Mouse (Mus musculus) kidney, adult 2 months (tissue): ENCODE measurements at regions not wholly inside any gene's neighbourhood (a gene's known extent, or its start where the extent isn't known, plus 50 kb on each side); places are given as distances from the start of the nearest gene placed in this dataset.
A peak's percentile ranks its signal among the peaks of the same experiment; 100 is the strongest.

Source experiments
- DNase-seq: peaks from one replicate; pipeline ENCODE4 v3.0.0; 2021
- H3K27ac ChIP-seq: fragments of 200-500 bp; 2 replicates; pipeline ENCODE4 v1.5.1; 2012; ENCODE audit warnings: low read depth, low read length, control low read depth, inconsistent platforms; ENCODE audit not compliant: insufficient read depth
- H3K27me3 ChIP-seq: fragments of 200-500 bp; replicated peaks from 2 replicates; pipeline ENCODE4 v1.6.1; 2012; ENCODE audit warnings: mild to moderate bottlenecking, moderate library complexity, low read length, inconsistent platforms; ENCODE audit not compliant: control insufficient read depth, insufficient read depth
- H3K36me3 ChIP-seq: fragments of 200-500 bp; 2 replicates; pipeline ENCODE4 v1.6.1; 2012; ENCODE audit warnings: mild to moderate bottlenecking, moderate library complexity, low read length, inconsistent platforms; ENCODE audit not compliant: control insufficient read depth, insufficient read depth
- H3K4me1 ChIP-seq: fragments of 200-500 bp; 2 replicates; pipeline ENCODE4 v1.6.1; 2011; ENCODE audit warnings: low read length; ENCODE audit not compliant: control insufficient read depth, insufficient read depth
- H3K4me3 ChIP-seq: fragments of 200-500 bp; 2 replicates; pipeline ENCODE4 v1.5.1; 2011; ENCODE audit warnings: mild to moderate bottlenecking, low read depth, low read length, control low read depth; ENCODE audit not compliant: insufficient read depth
- CTCF ChIP-seq: fragments of 200-500 bp; conservative IDR thresholded peaks from 2 replicates; pipeline ENCODE4 v1.5.1; 2011; ENCODE audit warnings: low read depth, mild to moderate bottlenecking, control low read depth, low read length, moderate library complexity, mixed read lengths; ENCODE audit not compliant: insufficient read depth, insufficient read length
- POLR2A ChIP-seq: fragments of 200-500 bp; IDR thresholded peaks from one replicate; pipeline ENCODE4 v1.6.1; 2011; ENCODE audit warnings: low read depth, low read length, control low read depth
- WGBS: fragments of 180-500 bp; shearing (Covaris S2); methylation state at CpG from one replicate; pipeline ENCODE4 v1.1.7; 2018; 5-methylcytosine and 5-hydroxymethylcytosine counted together

- 73% methylated on average over 2 of the region's 2 CpGs for WGBS
- Histone ChIP-seq H3K27me3 (no peaks in the 10 kb centered on the region), H3K36me3 (no peaks in the 10 kb centered on the region), H3K4me1 (no peaks in the 10 kb centered on the region), H3K27ac (no peak overlapping the region), H3K4me3 (no peak overlapping the region)
- no peak for DNase-seq
- no peak for TF ChIP-seq POLR2A
- no peak for TF ChIP-seq CTCF
Measured at GRCm38 (mm10) chr14:74019421-74019820, 358.4 kb downstream of the Gm21750 start.

DNA sequence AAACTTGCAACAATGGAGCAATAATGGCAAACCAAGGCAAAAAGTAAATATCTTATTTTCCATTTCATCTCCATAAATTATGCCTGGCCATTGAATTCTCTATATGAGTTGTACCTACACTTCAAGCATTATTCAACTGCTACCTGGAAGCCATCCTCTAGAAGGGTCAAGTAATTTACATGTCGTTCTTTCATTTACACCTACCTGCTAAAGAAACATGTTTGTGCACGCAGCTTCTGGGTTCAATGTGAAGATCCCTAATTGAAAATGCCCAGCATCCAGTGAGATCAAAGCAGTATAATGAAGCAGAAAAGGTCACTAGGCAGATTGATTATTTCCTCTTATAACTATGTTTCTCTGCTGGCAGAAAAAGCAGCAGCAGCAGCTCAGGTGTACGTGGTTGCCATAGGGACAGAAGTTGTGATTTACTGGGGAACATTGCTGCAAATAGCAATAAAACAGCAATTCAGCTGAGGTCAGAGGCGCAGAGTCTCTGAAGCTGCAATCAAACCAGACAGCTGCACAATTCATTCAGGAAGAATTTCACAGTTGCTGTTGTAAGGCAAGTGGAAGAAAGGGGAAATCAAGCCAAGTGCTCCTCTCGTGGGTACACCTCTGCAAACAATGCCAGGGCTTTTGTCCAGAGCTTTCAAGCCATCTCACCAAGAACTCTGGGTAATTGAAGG is 386.1 kb downstream of the Gm21750 start:
- no peak for TF ChIP-seq CTCF
- no peak for TF ChIP-seq POLR2A
- Histone ChIP-seq H3K36me3 (no peaks in the 10 kb centered on the region), H3K4me3 (no peak overlapping the region), H3K4me1 (no peaks in the 10 kb centered on the region), H3K27ac (no peak overlapping the region), H3K27me3 (no peaks in the 10 kb centered on the region; the same call in 1 of the 2 replicates)
- 23% methylated on average over 5 of the region's 5 CpGs for WGBS
- no peak for DNase-seq

DNA sequence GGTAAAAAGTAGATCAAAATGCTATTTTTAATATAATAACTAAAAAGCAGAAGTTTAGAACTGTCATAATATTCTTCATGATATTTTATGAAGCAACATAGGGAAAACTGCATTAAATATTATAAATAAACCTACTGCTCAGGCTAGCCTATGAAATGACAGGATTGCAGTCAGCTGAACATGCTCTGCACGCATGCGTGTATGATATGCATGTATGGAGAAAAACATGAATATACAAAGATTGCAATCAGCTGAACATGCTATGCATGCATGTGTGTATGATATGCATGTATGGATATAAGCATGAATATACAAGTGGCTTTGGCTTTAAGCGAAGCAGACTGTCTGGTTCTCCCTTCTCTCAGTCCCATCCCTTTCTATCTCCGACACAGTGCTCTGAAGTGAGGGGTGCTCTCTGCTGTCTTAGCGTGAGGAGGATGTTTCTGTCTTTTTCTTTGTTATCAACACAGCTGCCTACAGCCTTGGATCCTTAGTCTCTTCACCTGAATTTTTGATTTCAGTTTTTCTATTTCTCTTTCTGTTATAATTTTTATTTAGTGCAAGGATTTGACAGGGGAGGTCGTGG is 386.8 kb downstream of the Gm21750 start:
- WGBS, result 79% methylated on average over 6 of the region's 6 CpGs
- Histone ChIP-seq H3K27ac (no peak overlapping the region), H3K36me3 (no peaks in the 10 kb centered on the region), H3K27me3 (no peaks in the 10 kb centered on the region; the same call in 1 of the 2 replicates), H3K4me3 (no peak overlapping the region), H3K4me1 (no peaks in the 10 kb centered on the region)
- DNase-seq, result no peak
- no peak for TF ChIP-seq CTCF
- no peak for TF ChIP-seq POLR2A

- Histone ChIP-seq H3K4me3 (no peak overlapping the region), H3K27me3 (no peaks in the 10 kb centered on the region; the same call in 1 of the 2 replicates), H3K4me1 (no peaks in the 10 kb centered on the region), H3K27ac (no peak overlapping the region), H3K36me3 (no peaks in the 10 kb centered on the region)
- 72% methylated on average over 3 of the region's 3 CpGs for WGBS
- no peak for DNase-seq
- TF ChIP-seq CTCF (no peak), POLR2A (no peak)
Measured at GRCm38 (mm10) chr14:74048386-74048785, 387.4 kb downstream of the Gm21750 start.

DNA sequence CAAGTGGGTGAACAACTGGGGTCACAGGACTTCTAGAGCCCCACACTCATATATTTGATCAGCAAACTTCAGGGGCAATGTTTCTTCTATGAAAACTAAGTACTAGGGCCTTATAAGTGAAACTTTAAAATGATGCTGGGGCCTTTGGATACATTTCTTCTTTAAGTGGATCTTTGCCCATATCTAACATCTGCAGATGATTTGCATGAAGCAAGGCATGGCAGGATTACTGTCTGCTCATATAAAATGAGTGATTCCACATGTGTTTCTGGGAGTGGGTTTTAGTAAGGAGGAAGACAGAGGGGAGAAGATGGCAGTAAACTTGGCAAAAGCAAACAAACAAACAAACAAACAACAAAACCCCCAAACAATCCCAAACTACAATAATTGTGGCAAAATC is 405.0 kb downstream of the Gm21750 start:
- no peaks in the 10 kb centered on the region for H3K27me3 ChIP-seq
- DNase-seq, result no peak
- no peak overlapping the region for H3K4me3 ChIP-seq
- no peak overlapping the region for H3K27ac ChIP-seq
- TF ChIP-seq CTCF, result no peak
- no peak for TF ChIP-seq POLR2A
- no peaks in the 10 kb centered on the region for H3K4me1 ChIP-seq
- no peaks in the 10 kb centered on the region for H3K36me3 ChIP-seq

GRCm38 (mm10) chr14:74093016-74093415 is 432.0 kb downstream of the Gm21750 start:
- H3K36me3 ChIP-seq, result no peaks in the 10 kb centered on the region
- 66% methylated on average over 2 of the region's 2 CpGs for WGBS
- DNase-seq, result peak; percentile 31

GRCm38 (mm10) chr14:74099696-74100095 is 438.7 kb downstream of the Gm21750 start:
- TF ChIP-seq POLR2A, result no peak
- no peak for TF ChIP-seq CTCF
- no peak overlapping the region for H3K27ac ChIP-seq
- WGBS, result 90% methylated on average over 4 of the region's 4 CpGs
- H3K27me3 ChIP-seq, result no peaks in the 10 kb centered on the region
- no peaks in the 10 kb centered on the region for H3K4me1 ChIP-seq
- no peak overlapping the region for H3K4me3 ChIP-seq
- no peaks in the 10 kb centered on the region for H3K36me3 ChIP-seq
- DNase-seq, result no peak

More at GRCm38 (mm10) chr14:74093016-74093415, 432.0 kb downstream of the Gm21750 start:
- Histone ChIP-seq H3K4me1 (no peaks in the 10 kb centered on the region), H3K27me3 (no peaks in the 10 kb centered on the region), H3K4me3 (no peak overlapping the region), H3K27ac (no peak overlapping the region)
- TF ChIP-seq CTCF (no peak), POLR2A (no peak)
